Mouse (Mus musculus) kidney, postnatal 25 days (tissue): ENCODE results near the gene Rfx5.
"Not testable (repeated sequence)": the region's sequence is repeated elsewhere in the genome, so short reads cannot be mapped to it uniquely, and the experiment has no call there.

Source experiments
- DNase-seq, 2 experiments: peaks; one replicate each; pipeline ENCODE4 v3.0.0; 2021; ENCODE audit warnings: mixed read lengths in 2 of 2

The Rfx5 gene

DNA sequence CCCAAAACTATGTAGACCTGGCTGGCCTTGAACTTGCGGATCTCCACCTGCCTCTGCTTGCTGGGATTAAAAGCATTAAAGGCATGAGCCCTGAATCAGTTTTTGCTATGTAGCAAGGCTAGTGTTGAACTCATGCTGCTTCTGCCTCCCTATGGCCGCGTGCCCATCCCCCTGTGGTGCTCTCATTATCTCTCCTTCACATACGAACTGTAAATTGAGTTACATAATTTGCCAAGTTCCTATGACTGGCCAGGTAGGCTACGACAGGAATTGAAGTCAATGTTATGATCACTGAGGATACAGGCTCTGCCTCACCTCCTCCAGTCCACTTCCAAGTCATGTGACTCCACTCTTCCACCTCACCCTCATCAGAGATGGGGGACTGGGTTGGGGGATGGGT, 17.7 kb upstream of the Rfx5 start:
- not testable (repeated sequence) for DNase-seq

DNA sequence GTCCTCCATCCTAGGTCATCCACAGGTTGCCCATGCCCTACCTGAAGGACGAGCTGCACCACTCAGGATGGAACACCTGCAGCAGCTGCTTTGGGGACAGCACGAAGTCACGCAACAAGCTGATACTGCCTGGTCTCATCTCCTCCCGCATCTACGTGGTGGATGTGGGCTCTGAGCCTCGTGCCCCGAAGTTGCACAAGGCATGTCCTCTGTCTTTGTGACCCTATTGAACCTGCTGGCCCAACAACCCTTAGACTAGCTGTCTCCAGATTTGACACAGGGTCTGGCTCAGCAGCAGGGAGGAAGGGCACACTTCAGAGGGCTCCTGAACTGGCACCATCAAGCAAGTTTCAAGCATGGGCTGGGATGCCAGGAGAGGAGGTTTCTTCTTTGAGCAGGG, 16.7 kb upstream of the Rfx5 start:
- DNase-seq: peak in 1 of 2 experiments; percentile 27

DNA sequence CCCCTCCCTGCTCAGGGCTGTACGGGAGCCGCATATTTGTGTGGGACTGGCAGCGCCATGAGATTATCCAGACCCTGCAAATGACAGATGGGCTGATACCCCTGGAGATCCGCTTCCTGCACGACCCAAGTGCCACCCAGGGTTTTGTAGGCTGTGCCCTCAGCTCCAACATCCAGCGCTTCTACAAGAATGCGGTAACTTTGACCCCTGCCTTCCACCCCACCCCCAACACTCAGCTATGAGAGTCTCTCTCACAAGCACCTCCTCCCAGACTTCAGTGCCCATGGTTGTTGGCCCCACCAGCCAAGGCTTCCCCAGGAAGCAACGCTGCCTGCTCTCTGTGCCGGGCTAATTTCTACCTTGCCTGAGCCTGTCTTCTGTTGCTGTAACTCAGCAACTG, 13.8 kb upstream of the Rfx5 start:
- peak; percentile 61 to 76 for DNase-seq

DNA sequence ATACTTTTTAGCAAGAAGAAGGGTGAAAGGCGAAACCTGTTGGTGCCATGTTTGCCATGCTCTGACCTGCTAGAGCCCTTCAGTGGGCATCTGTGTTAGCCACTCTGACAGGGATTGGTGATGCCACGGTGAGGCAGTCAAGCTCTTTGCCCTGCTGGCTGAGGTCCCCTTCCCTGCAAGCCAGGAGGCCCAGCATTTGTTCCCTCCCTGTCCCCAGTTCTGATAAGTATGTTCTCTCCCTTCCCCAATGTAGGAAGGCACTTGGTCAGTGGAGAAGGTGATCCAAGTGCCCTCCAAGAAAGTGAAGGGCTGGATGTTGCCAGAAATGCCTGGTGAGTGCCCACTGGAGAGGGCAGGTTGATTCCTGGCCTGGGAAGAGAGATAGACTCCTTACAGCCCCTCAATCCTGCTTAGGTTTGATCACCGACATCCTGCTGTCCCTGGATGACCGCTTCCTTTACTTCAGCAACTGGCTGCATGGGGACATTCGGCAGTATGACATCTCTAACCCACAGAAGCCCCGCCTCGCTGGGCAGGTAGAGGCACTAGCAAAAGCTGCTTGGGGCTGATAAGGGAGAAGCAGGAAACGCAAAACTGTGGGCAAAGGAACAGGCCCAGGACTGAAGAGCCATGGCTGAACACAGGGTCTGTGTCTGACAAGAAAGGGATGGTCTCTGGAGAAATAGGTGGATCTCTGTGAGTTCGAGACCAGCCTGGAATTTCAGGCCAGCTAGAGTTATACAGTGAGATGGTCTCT, 11.5 kb upstream of the Rfx5 start:
- DNase-seq: not testable (repeated sequence)

DNA sequence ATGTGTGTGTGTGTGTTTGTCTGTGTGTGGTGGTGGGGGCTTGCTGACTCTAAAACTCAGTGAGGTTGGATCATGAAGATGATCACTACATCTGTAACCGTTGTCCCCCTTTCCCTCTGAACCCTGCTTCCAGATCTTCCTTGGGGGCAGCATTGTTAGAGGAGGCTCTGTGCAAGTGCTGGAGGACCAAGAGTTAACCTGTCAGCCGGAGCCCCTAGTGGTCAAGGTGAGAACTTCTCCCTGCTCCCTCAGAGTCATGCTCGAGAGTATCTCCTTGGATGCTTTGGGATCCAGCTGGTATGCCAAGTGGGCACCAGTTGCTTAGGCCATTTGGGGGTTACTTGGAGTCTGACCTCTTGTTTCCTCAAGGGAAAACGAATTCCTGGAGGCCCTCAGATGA, 10.2 kb upstream of the Rfx5 start:
- DNase-seq: peak; percentile 35 to 41

DNA sequence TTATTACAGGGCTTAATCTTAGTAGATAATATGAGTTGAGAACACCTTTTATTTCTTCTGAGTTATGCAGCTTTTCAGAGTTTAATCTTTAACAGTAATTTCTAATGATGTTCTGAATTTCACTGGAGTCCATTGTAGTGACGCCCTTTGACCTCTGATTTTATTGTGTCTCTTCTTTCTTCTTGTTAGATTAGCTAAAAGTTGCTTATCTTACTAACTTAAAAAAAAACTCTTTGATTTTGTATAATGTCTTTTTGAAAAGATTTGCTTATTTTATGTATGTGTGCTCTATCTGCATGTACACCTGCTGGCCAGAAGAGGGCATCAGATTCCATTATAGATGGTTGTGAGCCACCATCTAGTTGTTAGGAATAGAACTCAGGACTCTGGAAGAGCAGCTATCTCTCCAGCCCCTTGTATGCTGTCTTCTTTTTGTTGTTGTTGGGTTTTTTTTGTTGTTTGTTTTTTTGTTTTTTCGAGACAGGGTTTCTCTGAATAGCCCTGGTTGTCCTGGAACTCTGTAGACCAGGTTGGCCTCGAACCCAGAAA, 5.7 kb upstream of the Rfx5 start:
- DNase-seq: no peak

DNA sequence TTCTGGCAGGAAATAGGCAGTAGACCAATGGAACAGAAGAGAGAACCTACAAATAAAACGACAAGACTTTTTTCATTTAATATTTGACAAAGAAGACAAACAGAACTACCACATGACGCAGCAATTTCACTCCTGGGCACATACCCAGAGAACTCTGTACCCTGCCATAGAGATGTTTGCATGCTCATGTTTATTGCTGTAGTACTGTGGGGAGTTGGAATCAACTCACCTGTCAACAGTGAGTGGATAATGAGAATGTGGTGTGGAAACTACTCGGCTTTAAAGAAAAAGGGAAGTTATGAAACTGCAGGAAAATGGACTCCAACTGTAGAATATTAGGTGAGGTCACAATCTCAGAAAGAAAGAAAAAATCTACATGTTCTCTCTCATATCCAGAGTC, 4.2 kb upstream of the Rfx5 start:
- DNase-seq: peak; percentile 64 to 72

DNA sequence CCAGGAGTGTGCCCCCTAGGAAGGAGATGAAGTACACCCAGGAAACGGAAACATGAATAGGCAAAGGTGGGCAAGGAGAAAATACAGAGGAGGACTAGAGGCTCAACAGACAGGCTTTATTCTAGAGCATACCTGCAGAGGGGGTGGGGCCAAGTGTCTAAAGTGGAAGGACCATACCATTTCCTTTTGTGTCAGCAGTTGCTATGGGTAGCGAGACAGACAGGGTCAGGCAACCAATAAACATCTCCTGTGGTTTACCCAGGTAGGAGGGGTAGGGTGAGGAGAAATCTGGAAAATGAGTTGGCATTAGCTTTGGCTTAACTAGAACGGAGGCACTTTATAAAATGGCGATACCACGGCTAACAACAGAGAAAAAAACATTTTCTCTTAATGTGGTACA, 1.1 kb upstream of the Rfx5 start:
- peak; percentile 66 to 81 for DNase-seq

DNA sequence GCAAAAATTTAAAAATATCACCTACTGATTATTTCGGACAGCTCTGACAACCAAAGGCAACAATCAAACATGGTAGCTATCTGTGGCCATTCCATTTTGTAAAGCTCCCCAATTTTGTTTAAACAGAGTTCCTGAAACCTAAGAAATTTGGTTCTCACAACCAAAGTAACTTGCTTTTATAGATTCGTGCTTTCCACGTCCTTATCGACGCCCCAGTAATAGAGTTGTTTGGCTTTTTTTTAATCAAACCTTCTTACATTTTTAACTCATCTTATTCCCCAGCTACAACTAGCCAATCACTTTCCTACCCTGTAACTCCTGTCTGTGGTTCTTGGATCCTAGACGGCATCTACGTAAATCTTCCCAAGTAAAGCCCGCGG, 501 bp upstream of the Rfx5 start:
- DNase-seq: no peak

DNA sequence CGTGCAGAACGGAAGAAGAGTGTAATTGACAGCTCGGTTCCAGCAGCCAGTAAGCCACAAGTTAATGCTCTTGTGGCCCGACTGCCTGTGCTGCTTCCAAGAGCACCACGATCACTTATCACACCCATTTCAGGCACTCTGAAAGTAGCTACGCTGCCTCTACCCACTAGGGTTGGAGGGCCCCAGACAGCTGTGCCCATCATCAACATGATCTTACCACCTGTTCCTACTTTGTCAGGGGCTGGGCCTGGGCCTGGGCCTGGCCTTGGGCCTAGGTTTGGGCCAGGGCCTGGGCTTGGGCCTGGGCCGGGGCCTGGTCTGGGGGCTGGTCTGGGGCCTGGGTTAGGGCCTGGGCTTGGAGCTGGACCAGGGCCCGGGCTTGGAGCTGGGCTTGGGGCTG, 4.4 kb downstream of the Rfx5 start:
- no peak for DNase-seq

DNA sequence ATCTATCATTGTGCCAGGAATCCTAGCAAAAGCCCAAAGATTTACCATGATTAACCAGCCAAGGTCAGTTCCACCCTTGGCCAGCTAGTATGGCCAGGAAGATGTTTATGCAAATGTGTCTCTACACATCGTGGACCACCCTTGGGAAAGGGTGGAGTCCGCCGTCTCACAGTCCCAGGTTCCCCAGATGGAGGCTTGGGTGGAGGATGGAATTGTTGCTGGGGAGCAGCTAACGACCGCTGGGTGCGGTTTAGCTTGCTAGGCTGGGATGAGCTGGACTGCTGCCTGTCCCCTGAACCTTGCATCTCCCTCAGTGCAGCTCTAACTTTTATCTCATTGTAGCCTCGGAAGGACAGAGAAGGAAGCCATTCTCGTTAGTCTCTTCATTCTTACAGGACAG, 6.0 kb downstream of the Rfx5 start:
- DNase-seq: no peak

DNA sequence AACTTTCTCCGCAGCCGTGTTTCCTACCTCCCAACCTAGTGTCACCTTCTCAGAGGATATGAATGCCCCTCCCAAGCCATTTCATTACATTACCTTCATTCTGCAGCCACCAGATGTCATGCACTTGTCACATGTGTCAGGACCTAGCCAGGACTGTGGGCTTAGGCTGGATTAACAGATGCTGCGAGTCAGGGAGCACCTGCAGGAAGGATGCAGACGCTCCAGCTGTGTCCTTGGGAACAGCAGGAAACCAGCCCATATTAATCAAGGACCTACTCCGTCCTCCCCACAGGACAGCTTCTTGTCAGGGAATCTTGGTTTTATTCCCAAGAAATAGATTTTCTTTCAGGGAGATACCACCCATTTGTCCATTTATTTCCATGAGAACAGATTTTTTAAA, 6.4 kb downstream of the Rfx5 start:
- DNase-seq: no peak

DNA sequence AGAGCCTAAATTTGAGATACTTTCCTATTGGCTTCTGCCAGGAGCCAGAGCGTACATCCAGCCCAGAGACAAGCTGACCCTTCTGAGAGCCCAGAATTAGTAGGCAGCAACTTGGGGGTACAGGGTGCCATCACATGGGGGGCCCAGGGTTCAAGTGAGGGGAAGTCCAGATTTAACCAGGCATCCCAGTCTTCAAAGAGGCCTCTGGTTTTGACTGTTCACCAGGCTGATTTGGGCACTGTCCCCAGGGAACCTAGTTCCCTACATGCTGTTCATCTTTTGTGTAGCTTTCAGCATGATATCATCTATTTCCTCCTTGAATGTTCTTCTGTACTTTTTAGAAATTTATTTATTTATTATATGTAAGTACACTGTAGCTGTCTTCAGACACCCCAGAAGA, 11.1 kb downstream of the Rfx5 start:
- DNase-seq: no peak

DNA sequence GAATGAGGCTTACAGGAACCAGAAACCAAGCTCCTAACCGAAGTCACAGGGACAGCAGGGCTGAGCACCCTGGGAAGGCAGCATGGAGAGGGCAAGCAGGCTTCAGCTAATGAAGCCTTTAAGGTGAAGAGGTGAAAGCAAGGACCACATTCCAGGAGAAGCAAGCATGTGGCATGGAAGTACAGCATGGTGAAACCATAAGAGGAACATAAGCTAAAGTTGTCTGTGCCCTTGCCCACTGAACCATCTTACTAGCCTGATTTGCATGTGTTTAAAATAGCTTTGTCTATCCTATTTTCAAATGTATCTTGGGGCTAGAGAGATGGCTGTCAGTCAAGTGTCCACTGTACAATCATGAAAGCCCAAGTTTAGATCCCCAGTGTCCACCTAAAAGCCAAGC, 12.0 kb downstream of the Rfx5 start:
- no peak for DNase-seq

DNA sequence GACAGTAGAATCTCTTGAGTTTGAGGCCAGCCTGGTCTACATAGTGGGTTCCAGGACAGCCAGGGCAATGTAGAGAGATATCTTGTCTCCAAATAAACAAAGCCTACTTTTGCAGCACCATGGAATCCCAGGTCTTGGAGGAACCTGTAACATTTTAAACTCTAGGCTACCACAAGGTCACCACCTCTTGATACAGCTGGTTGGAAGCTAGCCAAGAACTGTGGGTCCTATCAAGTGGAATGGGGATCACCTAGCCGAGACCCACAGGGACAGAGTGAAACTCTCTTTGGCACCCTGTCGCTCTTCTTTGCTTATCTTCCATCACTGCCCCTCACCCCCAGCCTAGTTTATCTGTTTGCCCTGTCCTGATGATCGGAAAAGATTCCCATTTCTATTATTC, 18.7 kb downstream of the Rfx5 start:
- DNase-seq: no peak

DNA sequence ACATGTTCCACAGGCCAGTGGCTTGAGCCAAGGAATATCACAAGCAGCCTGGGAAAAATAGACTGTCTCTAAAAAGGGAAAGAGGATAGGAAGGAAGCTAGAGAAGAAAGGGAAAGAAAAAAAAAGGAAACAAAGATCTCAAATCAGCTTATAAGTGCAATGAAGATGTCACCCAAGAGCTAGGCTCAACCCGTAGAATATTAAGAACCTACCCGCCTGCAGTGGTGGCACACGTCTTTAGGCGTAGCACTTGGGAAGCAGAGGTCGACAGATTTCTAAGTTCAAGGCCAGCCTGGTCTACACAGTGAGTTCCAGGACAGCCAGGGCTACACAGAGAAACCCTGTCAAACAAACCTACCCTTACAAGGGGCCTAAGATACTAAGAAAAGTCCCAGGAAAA, 19.7 kb downstream of the Rfx5 start:
- no peak for DNase-seq

DNA sequence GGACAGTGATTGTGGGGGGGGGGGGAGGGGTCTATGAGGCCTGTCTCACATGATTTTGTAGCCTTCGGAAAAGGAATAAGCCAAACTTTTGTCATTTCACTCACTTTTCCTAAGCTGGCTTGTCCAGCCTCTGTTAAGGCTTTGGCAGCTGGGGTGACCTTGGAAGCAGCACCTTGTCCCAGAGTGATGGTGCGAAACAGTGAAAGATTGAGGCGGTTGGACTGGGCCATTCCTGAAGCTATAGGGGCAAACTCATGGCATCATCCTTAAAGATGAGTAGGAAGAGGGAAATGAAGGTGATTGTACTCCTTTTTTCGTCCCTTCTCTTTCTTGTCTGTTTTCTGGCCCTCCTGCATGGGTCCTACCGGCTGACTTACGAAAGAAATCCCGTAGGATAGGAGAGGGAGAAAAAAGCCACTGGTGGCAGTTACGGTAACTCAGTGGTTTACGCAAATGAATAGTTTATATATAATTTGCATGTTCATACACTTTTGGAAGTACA, 20.2 kb downstream of the Rfx5 start:
- no peak for DNase-seq

DNA sequence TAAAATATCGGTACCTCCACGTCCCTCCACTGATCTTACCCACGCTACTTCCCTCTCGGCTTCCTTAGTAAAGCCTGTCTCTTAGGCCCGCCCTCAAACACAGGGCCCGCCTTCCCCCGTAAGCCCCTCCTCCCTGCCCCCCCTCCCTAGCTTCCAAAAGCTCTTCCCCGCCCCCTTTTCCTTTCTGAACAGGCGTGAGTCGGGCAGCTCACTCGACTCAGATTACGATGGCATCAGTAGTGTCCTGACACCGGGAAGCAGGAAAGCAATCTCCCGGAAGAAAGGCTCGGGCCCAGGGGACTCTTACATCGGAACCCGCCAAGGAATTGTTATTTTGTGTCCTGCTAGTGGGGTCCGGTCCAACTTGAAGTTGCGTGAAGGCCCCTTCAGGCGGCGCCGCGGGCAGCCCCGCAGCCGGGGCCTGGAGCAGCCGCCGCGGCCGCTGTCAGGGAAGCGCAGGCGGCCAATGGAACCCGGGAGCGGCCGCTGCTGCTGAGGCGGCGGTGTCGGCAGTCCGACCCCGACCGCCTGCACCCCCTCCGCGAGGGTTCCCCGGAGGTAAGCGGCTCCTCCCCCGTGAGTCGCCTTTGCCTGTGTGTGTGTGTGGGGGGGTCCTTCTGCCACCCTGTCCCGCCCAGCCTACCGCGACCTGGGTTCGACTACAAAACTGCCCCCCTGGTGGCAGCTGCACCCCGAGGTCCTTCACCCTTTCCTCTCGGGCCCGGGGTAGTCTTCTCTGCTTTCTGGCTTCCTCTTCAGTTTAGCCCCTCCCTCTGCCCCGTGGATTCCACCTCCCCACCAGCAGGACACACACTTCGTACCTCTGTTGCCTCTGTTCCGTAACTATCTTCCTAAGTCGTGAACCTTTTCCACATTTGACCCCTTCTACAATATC, 20.9 kb downstream of the Rfx5 start, which contains the start of gene Pi4kb:
Gene Pi4kb, plus strand, starts transcription at position 204 of the 895 bp plus-strand sequence.
- DNase-seq: peak; percentile 89 to 92

DNA sequence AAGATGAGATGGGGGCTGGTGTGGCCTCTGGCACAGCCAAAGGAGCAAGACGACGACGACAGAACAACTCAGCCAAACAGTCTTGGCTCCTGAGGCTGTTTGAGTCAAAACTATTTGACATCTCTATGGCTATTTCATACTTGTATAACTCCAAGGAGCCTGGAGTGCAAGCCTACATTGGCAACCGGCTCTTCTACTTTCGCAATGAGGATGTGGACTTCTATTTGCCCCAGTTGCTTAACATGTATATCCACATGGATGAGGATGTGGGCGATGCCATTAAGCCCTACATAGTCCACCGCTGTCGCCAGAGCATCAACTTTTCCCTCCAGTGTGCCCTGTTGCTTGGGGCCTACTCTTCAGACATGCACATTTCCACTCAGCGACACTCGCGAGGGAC, 30.4 kb downstream of the Rfx5 start:
- no peak for DNase-seq

DNA sequence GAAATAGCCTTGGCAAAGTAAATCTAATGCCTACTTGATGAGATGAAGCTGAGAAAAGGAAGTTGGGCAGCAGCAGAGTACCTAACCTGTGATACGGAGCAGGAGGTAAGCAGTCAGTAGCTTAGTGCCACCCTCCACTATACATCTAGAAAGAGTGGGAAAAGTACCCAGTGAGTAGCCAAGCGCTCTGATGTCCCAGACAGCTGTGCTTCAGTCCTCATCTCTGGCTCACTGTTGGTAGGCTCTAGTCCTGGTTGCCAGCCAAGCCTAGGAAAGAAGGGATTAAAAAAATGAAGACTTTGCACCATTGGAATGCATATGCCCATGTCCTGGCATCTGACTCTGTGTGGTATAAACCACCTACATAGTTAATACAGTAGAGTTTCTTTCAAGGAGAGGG, 31.6 kb downstream of the Rfx5 start:
- DNase-seq: peak in 1 of 2 experiments; percentile 29

DNA sequence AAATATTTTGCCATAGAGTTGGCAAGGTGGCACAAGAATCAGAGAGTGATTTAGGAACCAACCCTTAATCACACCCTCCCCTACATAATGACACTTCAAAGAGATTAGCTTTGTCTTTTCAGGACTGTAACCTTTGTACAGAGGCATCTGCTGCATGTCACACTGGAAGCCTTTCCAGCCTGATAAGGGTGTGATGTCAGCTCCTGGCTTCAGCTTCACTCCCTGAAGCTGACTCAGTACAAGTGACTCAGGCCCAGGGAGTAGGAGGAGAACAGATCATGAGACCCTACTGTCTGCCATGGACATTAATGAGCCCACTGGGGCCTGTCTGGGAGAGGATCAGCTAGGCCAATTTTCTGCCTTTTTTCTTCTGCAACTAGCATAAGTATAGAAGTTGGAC, 33.7 kb downstream of the Rfx5 start:
- peak; percentile 39 to 66 for DNase-seq

DNA sequence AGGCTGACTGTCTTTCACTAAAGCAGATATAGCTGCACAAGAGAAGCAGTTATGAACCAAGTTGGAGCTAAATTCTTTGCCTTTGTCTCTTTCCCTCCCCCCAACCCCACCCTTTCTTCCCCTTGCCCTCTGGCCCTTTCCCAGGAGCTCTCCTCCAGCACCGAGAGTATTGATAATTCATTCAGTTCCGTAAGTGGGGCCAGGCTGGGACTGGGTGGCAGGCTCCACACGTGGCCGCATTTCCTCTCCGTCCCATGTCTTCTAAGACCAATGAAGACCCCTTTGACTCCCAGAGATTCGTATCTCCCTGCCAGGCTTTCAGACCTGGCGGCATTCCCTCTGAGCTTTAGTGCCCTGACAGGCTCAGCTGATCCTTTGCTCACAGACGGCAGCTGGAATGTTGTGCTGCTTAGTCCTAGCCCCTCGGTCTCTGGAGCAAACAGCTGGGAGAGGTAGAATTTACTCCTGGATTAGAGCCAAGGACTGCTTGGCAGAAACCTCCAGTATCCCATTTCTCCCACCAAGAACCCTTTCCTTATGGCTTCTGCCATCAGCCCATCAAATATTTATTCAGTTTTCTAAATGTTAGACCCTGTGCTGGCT, 35.4 kb downstream of the Rfx5 start:
- peak in 1 of 2 experiments; percentile 35 for DNase-seq

DNA sequence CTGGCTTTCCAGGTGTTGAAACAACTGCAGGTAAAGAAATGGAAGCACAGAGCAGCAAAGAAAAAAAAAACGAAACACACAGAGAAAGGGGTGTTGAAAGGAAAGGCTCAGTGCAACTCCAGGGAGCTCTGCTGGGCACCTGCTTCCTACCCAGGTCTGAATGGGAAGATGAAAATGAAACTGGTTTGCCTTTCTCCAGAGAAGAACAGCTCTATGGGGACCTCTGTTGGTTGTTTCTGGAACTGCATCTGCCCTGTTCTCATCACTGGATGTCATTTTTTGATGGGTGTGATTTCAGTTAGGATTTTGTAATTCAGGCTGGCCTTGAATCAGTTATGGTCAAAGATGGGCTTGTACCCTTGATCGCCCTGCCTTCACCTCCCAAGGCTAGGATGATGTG, 43.1 kb downstream of the Rfx5 start:
- peak; percentile 70 to 92 for DNase-seq
